Mouse (Mus musculus): ENCODE measurements around the gene Slc9b1.

DNA sequence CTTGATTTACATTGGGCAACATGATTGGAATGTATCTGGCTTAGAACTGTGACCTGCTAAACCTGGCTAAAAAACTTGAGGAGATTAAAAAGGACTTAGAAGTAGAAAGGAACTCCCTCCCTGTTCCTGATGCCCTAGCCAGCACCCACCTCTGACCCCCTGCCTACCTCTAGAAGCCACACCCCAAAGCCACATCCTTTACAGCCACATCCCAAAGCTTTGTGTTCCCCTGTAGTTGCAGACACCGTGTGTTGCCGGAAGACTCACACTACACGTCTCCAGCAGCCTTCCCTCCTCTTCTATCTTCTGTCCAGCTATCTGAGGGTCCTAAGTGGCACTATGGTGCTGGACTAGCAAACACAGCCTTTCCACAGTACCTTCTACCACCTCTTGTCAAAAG is 70.0 kb downstream of the Slc9b1 start:
- no peak for TF ChIP-seq CTCF (IDR thresholded peaks at IDR 0.05; ENCODE audit: low read depth)
- no peak for TF ChIP-seq EP300 (IDR thresholded peaks at IDR 0.05; ENCODE audit: low read depth)
